Mouse (Mus musculus) ES-Bruce4 (cell line): ENCODE data around the gene Mab21l1. TPM values are rescaled to one million over a fixed set of nuclear protein-coding genes. Genes with fewer than 3 reads are reported as not detected.

Experiments
- H3K27ac ChIP-seq: 2 replicates; pipeline ENCODE4 v1.5.1; 2012; ENCODE audit warnings: low read length, inconsistent platforms; ENCODE audit not compliant: insufficient read depth
- H3K27me3 ChIP-seq: 2 replicates; pipeline ENCODE4 v1.6.1; 2012; ENCODE audit warnings: mild to moderate bottlenecking, low read length, inconsistent platforms; ENCODE audit not compliant: control insufficient read depth, poor library complexity, insufficient read depth, severe bottlenecking
- H3K36me3 ChIP-seq: 2 replicates; pipeline ENCODE4 v1.6.1; 2012; ENCODE audit warnings: inconsistent platforms, mild to moderate bottlenecking, low read length, moderate library complexity; ENCODE audit not compliant: control insufficient read depth, poor library complexity, insufficient read depth, severe bottlenecking
- H3K4me1 ChIP-seq: one replicate; pipeline ENCODE4 v1.8.1; 2011; ENCODE audit warnings: low read length; ENCODE audit not compliant: control insufficient read depth, insufficient read depth
- H3K4me3 ChIP-seq: 2 replicates; pipeline ENCODE4 v1.5.1; 2011; ENCODE audit warnings: low read depth, mild to moderate bottlenecking, low read length
- H3K9ac ChIP-seq: 2 replicates; pipeline ENCODE4 v1.6.1; 2012; ENCODE audit warnings: low read depth, mild to moderate bottlenecking, inconsistent platforms; ENCODE audit not compliant: poor library complexity, severe bottlenecking
- H3K9me3 ChIP-seq: replicated peaks from 2 replicates; pipeline ENCODE4 v1.6.1; 2012; ENCODE audit warnings: mild to moderate bottlenecking, low read length, inconsistent platforms; ENCODE audit not compliant: control insufficient read depth, poor library complexity, insufficient read depth, severe bottlenecking
- CTCF ChIP-seq: IDR thresholded peaks from one replicate; pipeline ENCODE4 v1.8.1; 2011; ENCODE audit warnings: low read depth, low read length
- EP300 ChIP-seq: IDR thresholded peaks from 2 replicates; pipeline ENCODE4 v1.6.1; 2011; ENCODE audit warnings: low read depth, low read length; ENCODE audit not compliant: insufficient read depth
- POLR2A ChIP-seq: IDR thresholded peaks from one replicate; pipeline ENCODE4 v1.8.1; 2011; ENCODE audit warnings: low read length; ENCODE audit not compliant: insufficient read depth
- polyA plus RNA-seq: library from polyadenylated mRNA; stranded (reverse); fragments of >200 nt; gene quantifications from 2 replicates; pipeline ENCODE4 v1.2.4, GENCODE M21; 2011; ENCODE audit warnings: low read depth; ENCODE audit not compliant: missing spikeins, insufficient read depth, insufficient read length

Gene Mab21l1
- polyA plus RNA-seq, 1 experiment: not detected

DNA sequence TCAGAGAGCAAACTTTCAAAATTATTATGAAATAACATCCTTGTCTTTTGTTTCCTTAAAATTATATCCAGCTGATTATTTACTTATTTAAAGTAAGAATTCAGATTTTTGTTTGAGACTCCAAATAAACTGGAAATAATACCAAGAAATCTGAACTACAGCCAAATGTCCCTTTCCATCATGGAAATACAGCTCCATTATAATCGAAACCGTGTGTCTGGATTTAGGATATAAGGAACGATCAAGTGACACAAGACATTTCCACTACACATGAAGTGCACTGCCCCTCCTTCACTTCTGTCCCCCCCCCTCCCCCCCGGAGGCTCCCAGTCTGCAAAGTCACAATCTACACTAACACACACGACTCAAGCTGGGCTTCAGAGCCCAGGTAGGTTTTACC is 33.8 kb downstream of the Mab21l1 start:
- Histone ChIP-seq H3K9ac (no peak overlapping the region), H3K4me1 (no peaks in the 10 kb centered on the region), H3K27me3 (no peaks in the 10 kb centered on the region), H3K4me3 (no peak overlapping the region), H3K36me3 (no peaks in the 10 kb centered on the region), H3K27ac (no peak overlapping the region), H3K9me3 (no peaks in the 10 kb centered on the region)
- TF ChIP-seq POLR2A (no peak), CTCF (no peak), EP300 (no peak)

DNA sequence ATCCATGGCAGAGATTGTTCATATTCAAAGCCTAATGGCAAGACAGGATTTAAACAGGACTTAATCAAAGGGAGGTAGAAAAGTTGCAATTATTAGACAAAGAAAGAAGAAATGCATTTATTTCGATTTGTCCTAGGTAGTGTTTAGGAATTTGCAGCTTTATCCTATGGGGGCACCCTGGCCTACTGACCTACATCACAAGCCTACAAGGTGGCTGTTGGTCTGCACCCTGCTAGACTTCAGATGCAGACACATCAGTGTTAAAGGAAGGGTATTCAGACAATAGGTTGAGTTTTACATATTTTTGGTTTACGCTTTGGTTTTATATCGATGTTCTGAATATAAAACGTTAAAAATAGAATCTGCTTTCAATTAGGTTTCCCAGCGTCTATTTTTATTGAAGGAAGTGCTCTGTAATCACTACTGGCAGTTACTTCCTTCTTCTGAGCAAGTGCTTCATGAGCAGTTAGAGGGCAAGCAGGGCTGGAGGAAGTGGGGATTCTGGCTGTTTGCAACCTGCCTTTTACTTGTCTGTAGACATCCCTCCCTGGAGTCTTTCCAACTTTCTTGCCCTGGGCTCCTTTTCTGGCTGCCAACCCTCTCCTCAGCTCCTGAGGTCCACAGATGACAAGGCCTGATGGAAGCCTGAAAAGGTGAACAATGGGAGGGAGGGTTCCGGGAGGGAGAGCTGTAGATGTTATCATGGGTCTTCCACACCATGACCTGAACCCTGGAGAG is 34.5 kb downstream of the Mab21l1 start:
- Histone ChIP-seq H3K4me3 (no peak overlapping the region), H3K9me3 (no peaks in the 10 kb centered on the region), H3K4me1 (no peaks in the 10 kb centered on the region), H3K36me3 (no peaks in the 10 kb centered on the region), H3K27me3 (no peaks in the 10 kb centered on the region), H3K9ac (no peak overlapping the region), H3K27ac (no peak overlapping the region)
- TF ChIP-seq CTCF (no peak), EP300 (no peak), POLR2A (no peak)

DNA sequence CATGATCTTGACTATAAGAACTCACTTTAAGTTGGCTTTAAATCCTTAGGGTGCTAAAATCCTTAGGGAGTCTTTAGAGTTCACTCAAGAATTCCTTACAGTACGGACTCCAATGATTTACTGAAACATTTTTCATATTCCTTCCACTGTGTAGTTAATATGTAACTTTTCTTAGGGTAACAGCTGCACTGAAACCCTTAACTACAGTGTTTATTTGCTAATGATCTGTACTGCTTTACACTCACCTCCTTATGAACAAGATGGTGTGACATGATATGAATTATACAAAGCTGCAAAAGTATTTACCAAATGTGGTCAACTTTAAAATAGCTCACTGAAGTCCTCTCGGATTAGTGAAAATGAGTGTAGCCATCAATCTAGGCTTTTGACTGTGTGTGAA is 35.8 kb downstream of the Mab21l1 start:
- H3K27me3 ChIP-seq: no peaks in the 10 kb centered on the region
- H3K9ac ChIP-seq: no peak overlapping the region
- H3K27ac ChIP-seq: no peak overlapping the region
- TF ChIP-seq EP300 (no peak), POLR2A (no peak), CTCF (no peak)
- H3K9me3 ChIP-seq: no peaks in the 10 kb centered on the region
- H3K36me3 ChIP-seq: no peaks in the 10 kb centered on the region
- H3K4me1 ChIP-seq: no peaks in the 10 kb centered on the region
- no peak overlapping the region for H3K4me3 ChIP-seq

DNA sequence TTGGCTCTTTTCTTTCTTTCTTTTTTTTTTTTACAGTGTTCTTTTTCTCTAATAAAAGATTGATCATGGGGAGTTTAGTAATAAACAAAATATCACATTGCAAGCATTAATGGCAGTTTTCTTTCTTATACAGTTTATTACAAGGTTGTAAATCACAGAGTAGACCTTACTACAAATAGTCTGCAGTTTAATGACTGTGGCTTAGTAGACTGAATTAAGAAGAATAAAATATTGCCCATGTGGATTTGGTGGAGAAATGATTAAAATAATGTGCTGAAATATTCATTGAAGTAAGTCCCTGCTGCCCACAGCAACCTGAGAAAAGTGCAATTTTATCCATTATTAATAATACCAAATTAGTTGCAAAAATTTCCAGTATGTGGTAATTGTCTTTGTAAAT is 37.3 kb downstream of the Mab21l1 start:
- Histone ChIP-seq H3K9ac (no peak overlapping the region), H3K4me3 (no peak overlapping the region), H3K27ac (no peak overlapping the region), H3K4me1 (no peaks in the 10 kb centered on the region), H3K27me3 (no peaks in the 10 kb centered on the region), H3K9me3 (no peaks in the 10 kb centered on the region), H3K36me3 (no peaks in the 10 kb centered on the region)
- TF ChIP-seq POLR2A (no peak), EP300 (no peak), CTCF (no peak)

DNA sequence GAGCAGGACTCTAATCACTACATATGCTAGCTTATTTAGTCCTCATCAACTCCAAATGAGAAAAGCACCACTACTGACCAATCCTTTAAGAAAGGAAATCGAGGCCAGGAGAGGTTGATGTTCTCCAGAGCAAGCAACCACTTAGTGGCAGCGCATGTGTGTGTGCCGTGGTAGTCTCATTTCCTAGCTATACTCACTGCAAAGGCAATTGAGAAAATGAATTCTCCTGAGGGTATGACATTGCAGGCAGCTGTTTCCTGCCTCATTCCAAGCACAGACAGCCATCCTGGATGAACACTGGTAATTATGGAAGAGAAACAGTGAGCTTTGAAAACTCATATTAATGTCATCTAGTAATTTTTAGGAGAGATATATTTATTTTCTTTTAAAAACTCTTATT is 42.6 kb downstream of the Mab21l1 start:
- H3K27ac ChIP-seq: no peak overlapping the region
- TF ChIP-seq POLR2A (no peak), CTCF (no peak), EP300 (no peak)
- no peak overlapping the region for H3K4me3 ChIP-seq
- no peaks in the 10 kb centered on the region for H3K9me3 ChIP-seq
- H3K9ac ChIP-seq: no peak overlapping the region
- H3K4me1 ChIP-seq: no peaks in the 10 kb centered on the region
- H3K36me3 ChIP-seq: no peaks in the 10 kb centered on the region
- no peaks in the 10 kb centered on the region for H3K27me3 ChIP-seq

DNA sequence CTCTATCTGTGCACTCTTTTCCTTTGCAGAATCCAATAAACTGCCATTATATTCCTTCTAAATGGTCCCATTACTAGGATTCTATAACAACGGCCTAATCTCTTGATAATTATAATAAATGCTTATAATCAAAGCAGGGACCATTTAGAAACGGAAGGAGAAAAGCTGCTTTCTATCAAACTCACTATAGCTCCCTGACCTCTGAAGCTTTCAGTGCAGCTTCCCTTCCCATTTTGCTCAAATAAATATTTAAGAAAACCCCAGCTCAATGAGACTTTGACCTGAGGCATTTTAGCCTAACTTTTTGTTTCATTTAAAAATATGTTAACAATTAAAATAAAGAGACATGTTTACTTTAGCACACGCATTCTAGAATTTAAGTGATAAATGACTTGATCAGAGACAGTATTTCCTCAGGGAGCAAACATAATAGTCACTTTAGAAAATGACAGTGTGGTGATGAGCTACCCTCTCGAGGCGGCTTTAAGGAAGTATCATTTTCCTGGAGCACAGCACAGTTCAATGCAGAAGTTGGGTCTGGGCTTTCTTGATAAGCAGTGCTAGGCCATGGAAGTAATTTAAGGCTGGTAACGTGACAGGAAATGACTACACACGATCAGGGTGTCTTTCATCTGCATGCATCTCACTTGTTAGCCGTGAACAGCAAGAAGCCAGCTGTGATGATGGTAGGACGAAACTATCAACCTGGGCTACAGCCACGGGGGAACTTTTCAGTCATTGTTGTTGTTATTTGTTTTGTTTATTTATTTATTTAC is 46.4 kb downstream of the Mab21l1 start:
- Histone ChIP-seq H3K4me1 (no peaks in the 10 kb centered on the region), H3K36me3 (no peaks in the 10 kb centered on the region)
- TF ChIP-seq EP300: no peak
- no peak for TF ChIP-seq POLR2A
- no peak for TF ChIP-seq CTCF

More for the DNA sequence above, 46.4 kb downstream of the Mab21l1 start:
- Histone ChIP-seq H3K9me3 (no peaks in the 10 kb centered on the region), H3K4me3 (no peak overlapping the region), H3K27ac (no peak overlapping the region), H3K9ac (no peak overlapping the region), H3K27me3 (no peaks in the 10 kb centered on the region)
